Mouse (Mus musculus): ENCODE results near the gene Hoxb8. TPM values are rescaled to one million over a fixed set of nuclear protein-coding genes. Genes with fewer than 3 reads are reported as not detected.

Gene Hoxb8
- polyA plus RNA-seq, 1 experiment from 2014 or later: 0.17 TPM

GRCm38 (mm10) chr11:96290705-96291355 lies 9.1 kb downstream of the Hoxb8 start:
- no peak overlapping the region for H3K9ac ChIP-seq
- whole genome bisulfite sequencing: 16% methylated on average over 17 of the region's 17 CpGs

GRCm38 (mm10) chr11:96291681-96292564 lies 10.2 kb downstream of the Hoxb8 start, which contains the start of gene Hoxb6:
TSS of gene Hoxb6 (plus strand) at chr11:96292476.
- peak within 1 kb of the TSS; percentile 24 for H3K4me3 ChIP-seq

More at GRCm38 (mm10) chr11:96290705-96291355, 9.1 kb downstream of the Hoxb8 start:
- Histone ChIP-seq H3K27me3 (peaks cover 98% of the 10 kb centered on the region), H3K9me3 (no peaks in the 10 kb centered on the region), H3K4me2 (replicated peaks) (no peak overlapping the region), H3K36me3 (no peaks in the 10 kb centered on the region), H3K27ac (no peak overlapping the region), H3K4me1 (peaks cover 3% of the 10 kb centered on the region; the same call in 1 of the 2 replicates), H3K4me3 (no peak overlapping the region)
- ATAC-seq (ENCODE audit: low FRiP score, low read depth): no peak

GRCm38 (mm10) chr11:96292565-96293301 lies 11.0 kb downstream of the Hoxb8 start:
- peak overlapping the region; percentile 8; the same call in 1 of the 2 replicates for H3K9ac ChIP-seq
- no peaks in the 10 kb centered on the region for H3K36me3 ChIP-seq
- WGBS: 2% methylated on average over 12 of the region's 12 CpGs
- no peaks in the 10 kb centered on the region for H3K4me1 ChIP-seq
- ATAC-seq (ENCODE audit: low FRiP score, low read depth): no peak
- peaks cover 98% of the 10 kb centered on the region for H3K27me3 ChIP-seq
- no peaks in the 10 kb centered on the region for H3K9me3 ChIP-seq
- H3K4me2 ChIP-seq (replicated peaks): peak overlapping the region; percentile 21
- H3K4me3 ChIP-seq: peak overlapping the region; percentile 24
- H3K27ac ChIP-seq: no peak overlapping the region

More at GRCm38 (mm10) chr11:96291681-96292564, 10.2 kb downstream of the Hoxb8 start, which contains the start of gene Hoxb6:
- peaks cover 98% of the 10 kb centered on the region for H3K27me3 ChIP-seq
- peak within 1 kb of the TSS; percentile 21 for H3K4me2 ChIP-seq (replicated peaks)
- no peak within 1 kb of the TSS for H3K27ac ChIP-seq
- H3K9me3 ChIP-seq: no peaks in the 10 kb centered on the region
- 5% methylated on average over 22 of the region's 22 CpGs for WGBS
- no peak for ATAC-seq (ENCODE audit: low FRiP score, low read depth)
- peak within 1 kb of the TSS; percentile 8; the same call in 1 of the 2 replicates for H3K9ac ChIP-seq
- H3K36me3 ChIP-seq: no peaks in the 10 kb centered on the region
- 0 out of 2 replicates have a peak, but pooled peaks cover under 1% of the 10 kb centered on the region for H3K4me1 ChIP-seq

GRCm38 (mm10) chr11:96293302-96293921 lies 11.7 kb downstream of the Hoxb8 start:
- WGBS: 2% methylated on average over 22 of the region's 22 CpGs

GRCm38 (mm10) chr11:96294245-96295091 lies 12.8 kb downstream of the Hoxb8 start:
- Histone ChIP-seq H3K4me3 (peak overlapping the region; percentile 24), H3K4me2 (replicated peaks) (peak overlapping the region; percentile 37), H3K36me3 (no peaks in the 10 kb centered on the region), H3K9me3 (no peaks in the 10 kb centered on the region), H3K4me1 (peaks cover 7% of the 10 kb centered on the region), H3K27me3 (peaks cover 98% of the 10 kb centered on the region), H3K27ac (no peak overlapping the region), H3K9ac (no peak overlapping the region)
- peak; percentile 24; the same call in 1 of the 2 replicates for ATAC-seq (ENCODE audit: low FRiP score, low read depth)
- under 1% methylated on average over 32 of the region's 32 CpGs for WGBS

More at GRCm38 (mm10) chr11:96293302-96293921, 11.7 kb downstream of the Hoxb8 start:
- Histone ChIP-seq H3K9ac (peak overlapping the region; percentile 8; the same call in 1 of the 2 replicates), H3K4me3 (peak overlapping the region; percentile 24), H3K27me3 (peaks cover 98% of the 10 kb centered on the region), H3K27ac (no peak overlapping the region), H3K4me2 (replicated peaks) (peak overlapping the region; percentile 21), H3K9me3 (no peaks in the 10 kb centered on the region), H3K4me1 (no peaks in the 10 kb centered on the region), H3K36me3 (no peaks in the 10 kb centered on the region)
- no peak for ATAC-seq (ENCODE audit: low FRiP score, low read depth)

GRCm38 (mm10) chr11:96295092-96295835 lies 13.6 kb downstream of the Hoxb8 start:
- peak overlapping the region; percentile 24 for H3K4me3 ChIP-seq
- peak overlapping the region; percentile 42 for H3K4me2 ChIP-seq (replicated peaks)

GRCm38 (mm10) chr11:96296997-96297396 lies 15.3 kb downstream of the Hoxb8 start:
- ATAC-seq (ENCODE audit: low FRiP score, low read depth): no peak
- Histone ChIP-seq H3K27me3 (peaks cover 100% of the 10 kb centered on the region), H3K4me1 (peaks cover 13% of the 10 kb centered on the region), H3K27ac (no peak overlapping the region), H3K9me3 (no peaks in the 10 kb centered on the region), H3K36me3 (no peaks in the 10 kb centered on the region), H3K4me3 (no peak overlapping the region), H3K4me2 (replicated peaks) (no peak overlapping the region), H3K9ac (no peak overlapping the region)
- WGBS: 9% methylated on average over 2 of the region's 2 CpGs

More at GRCm38 (mm10) chr11:96295092-96295835, 13.6 kb downstream of the Hoxb8 start:
- no peak for ATAC-seq (ENCODE audit: low FRiP score, low read depth)
- no peak overlapping the region for H3K9ac ChIP-seq
- H3K4me1 ChIP-seq: peaks cover 7% of the 10 kb centered on the region
- peaks cover 98% of the 10 kb centered on the region for H3K27me3 ChIP-seq
- WGBS: under 1% methylated on average over 30 of the region's 30 CpGs
- no peaks in the 10 kb centered on the region for H3K9me3 ChIP-seq
- no peaks in the 10 kb centered on the region for H3K36me3 ChIP-seq
- no peak overlapping the region for H3K27ac ChIP-seq

- no peaks in the 10 kb centered on the region for H3K9me3 ChIP-seq
- 8% methylated on average over 3 of the region's 3 CpGs for WGBS
- H3K4me1 ChIP-seq: peaks cover 13% of the 10 kb centered on the region
- no peak overlapping the region for H3K4me2 ChIP-seq (replicated peaks)
- H3K27me3 ChIP-seq: peaks cover 100% of the 10 kb centered on the region
- H3K36me3 ChIP-seq: no peaks in the 10 kb centered on the region
- H3K27ac ChIP-seq: no peak overlapping the region
- H3K4me3 ChIP-seq: no peak overlapping the region
- no peak for ATAC-seq (ENCODE audit: low FRiP score, low read depth)
- no peak overlapping the region for H3K9ac ChIP-seq
Observed at GRCm38 (mm10) chr11:96297428-96297827, 15.7 kb downstream of the Hoxb8 start.

- Histone ChIP-seq H3K4me2 (replicated peaks) (no peak overlapping the region), H3K27me3 (peaks cover 100% of the 10 kb centered on the region), H3K4me1 (peaks cover 13% of the 10 kb centered on the region), H3K27ac (no peak overlapping the region), H3K9me3 (no peaks in the 10 kb centered on the region), H3K4me3 (no peak overlapping the region), H3K9ac (no peak overlapping the region), H3K36me3 (no peaks in the 10 kb centered on the region)
- ATAC-seq (ENCODE audit: low FRiP score, low read depth): no peak
- WGBS: 5% methylated on average over 11 of the region's 11 CpGs
Observed at GRCm38 (mm10) chr11:96297968-96298635, 16.4 kb downstream of the Hoxb8 start.

Measured in limb, embryonic 13.5 days (tissue).